Mouse (Mus musculus) C2C12 (cell line): ENCODE results near the gene Dmd.

ENCODE experiments used
- CEBPB ChIP-seq: IDR thresholded peaks from one replicate; pipeline ENCODE4 v1.6.1; 2011; ENCODE audit warnings: low read depth, mild to moderate bottlenecking, control low read depth, moderate library complexity
- CTCF ChIP-seq: IDR thresholded peaks from one replicate; pipeline ENCODE4 v1.5.1; 2011; ENCODE audit not compliant: control insufficient read depth, insufficient read depth, insufficient read length

DNA sequence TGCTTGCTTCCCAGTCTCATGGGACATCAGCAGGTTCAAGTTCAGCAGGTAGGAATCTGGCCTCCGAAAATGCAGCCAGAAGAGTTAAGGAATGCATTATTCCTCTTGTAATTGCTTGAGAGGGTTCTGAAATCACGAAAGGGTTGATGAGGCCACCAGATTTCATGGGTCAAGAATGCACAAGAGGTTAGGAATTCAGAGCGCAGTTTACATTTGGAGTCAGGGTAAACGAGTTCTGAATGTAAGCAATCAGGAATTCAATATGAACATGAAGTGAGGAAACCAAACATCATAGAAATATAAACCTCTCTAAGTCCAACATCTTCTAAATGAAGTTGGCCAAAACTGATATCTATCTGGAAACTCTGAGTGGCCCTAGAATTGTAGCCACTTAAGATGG is 1924.4 kb downstream of the Dmd start:
- TF ChIP-seq CEBPB (no peak), CTCF (no peak)
